Mouse (Mus musculus) large intestine, adult 2 months (tissue): ENCODE results near the gene Olfr307. TPM values are rescaled to one million over a fixed set of nuclear protein-coding genes. Genes with fewer than 3 reads are reported as not detected.
"Not testable (repeated sequence)": the region's sequence is repeated elsewhere in the genome, so short reads cannot be mapped to it uniquely, and the experiment has no call there.

Experiments used
- DNase-seq: peaks from one replicate; pipeline ENCODE4 v3.0.0-alpha.2; 2012; ENCODE audit warnings: low read depth, low spot score
- WGBS: fragments of 180-500 bp; shearing (Covaris S2); methylation state at CpG from one replicate; pipeline ENCODE4 v1.1.7; 2018; 5-methylcytosine and 5-hydroxymethylcytosine counted together
- polyA plus RNA-seq: library from polyadenylated mRNA; depleted of rRNA; stranded (reverse); fragments of >200 nt; gene quantifications from 2 replicates; pipeline ENCODE4 v1.2.3, GENCODE M21; 2012; rRNA removed

The Olfr307 gene
- polyA plus RNA-seq: not detected in 2 replicates

- no peak for DNase-seq
- 61% methylated on average over 1 of the region's 1 CpGs for WGBS
These were observed at the start of gene Olfr307 for GRCm38 (mm10) chr7:86337486-86337885. Gene Olfr307 (minus strand): TSS chr7:86337586.

GRCm38 (mm10) chr7:86386558-86386957 lies 49.2 kb upstream of the Olfr307 start, which contains the start of gene Olfr304:
Gene Olfr304 (minus strand): TSS chr7:86386658.
- no peak for DNase-seq
- 56% methylated on average over 1 of the region's 1 CpGs for WGBS

- no peak for DNase-seq
- 49% methylated on average over 3 of the region's 3 CpGs for WGBS
These were observed 48.4 kb upstream of the Olfr307 start for GRCm38 (mm10) chr7:86385769-86386168.

GRCm38 (mm10) chr7:86366828-86367227 lies 29.4 kb upstream of the Olfr307 start, which contains the start of gene Olfr305:
Gene Olfr305 (minus strand): TSS chr7:86366928.
- DNase-seq: no peak
- 82% methylated on average over 1 of the region's 1 CpGs for WGBS

- DNase-seq: not testable (repeated sequence)
- 82% methylated on average over 9 of the region's 9 CpGs for WGBS
These were observed 8.9 kb upstream of the Olfr307 start for GRCm38 (mm10) chr7:86346296-86346695.

- WGBS: 67% methylated on average over 3 of the region's 3 CpGs
- no peak for DNase-seq
These were observed 6.9 kb upstream of the Olfr307 start for GRCm38 (mm10) chr7:86344253-86344652.

- 56% methylated on average over 14 of the region's 14 CpGs for WGBS
- no peak for DNase-seq
These were observed 5.6 kb upstream of the Olfr307 start for GRCm38 (mm10) chr7:86342881-86343565.

- no peak for DNase-seq
These were observed 11.9 kb downstream of the Olfr307 start, which contains the start of gene Olfr308 for GRCm38 (mm10) chr7:86325530-86325929. Gene Olfr308 (minus strand): TSS chr7:86325630.

GRCm38 (mm10) chr7:86321323-86321722 lies 16.1 kb downstream of the Olfr307 start:
- 83% methylated on average over 2 of the region's 2 CpGs for WGBS
- no peak for DNase-seq

- DNase-seq: no peak
- 71% methylated on average over 2 of the region's 2 CpGs for WGBS
These were observed 23.8 kb downstream of the Olfr307 start, which contains the start of gene Olfr309 for GRCm38 (mm10) chr7:86313608-86314007. Gene Olfr309 (minus strand): TSS chr7:86313708.

Other genes with a start within 250 kb of the Olfr307 start
- gene Vmn2r75, start 165.8 kb downstream of the Olfr307 start, polyA plus RNA-seq: not detected in 2 replicates
- gene Vmn2r76, start 91.3 kb downstream of the Olfr307 start, polyA plus RNA-seq: not detected in 2 replicates
- not detected in 2 replicates for gene Olfr310, start 60.4 kb downstream of the Olfr307 start, polyA plus RNA-seq
- not detected in 2 replicates for gene Olfr309, start 23.9 kb downstream of the Olfr307 start, polyA plus RNA-seq
- gene Olfr308, start 12.0 kb downstream of the Olfr307 start, polyA plus RNA-seq: not detected in 2 replicates
- gene Olfr305, start 29.3 kb upstream of the Olfr307 start, polyA plus RNA-seq: not detected in 2 replicates
- not detected in 2 replicates for gene Olfr304, start 49.1 kb upstream of the Olfr307 start, polyA plus RNA-seq
- gene Olfr303, start 60.2 kb upstream of the Olfr307 start, polyA plus RNA-seq: not detected in 2 replicates
- not detected in 2 replicates for gene Olfr301, start 66.3 kb upstream of the Olfr307 start, polyA plus RNA-seq
- gene Olfr299, start 122.3 kb upstream of the Olfr307 start, polyA plus RNA-seq: not detected in 2 replicates
- gene Olfr298, start 154.9 kb upstream of the Olfr307 start, polyA plus RNA-seq: not detected in 2 replicates
- gene Olfr297, start 182.4 kb upstream of the Olfr307 start, polyA plus RNA-seq: not detected in 2 replicates
- gene Olfr295, start 246.3 kb upstream of the Olfr307 start, polyA plus RNA-seq: not detected in 2 replicates